Comparison of ENCODE assay signal across 18 mouse cellular contexts in the genomic region with DNA sequence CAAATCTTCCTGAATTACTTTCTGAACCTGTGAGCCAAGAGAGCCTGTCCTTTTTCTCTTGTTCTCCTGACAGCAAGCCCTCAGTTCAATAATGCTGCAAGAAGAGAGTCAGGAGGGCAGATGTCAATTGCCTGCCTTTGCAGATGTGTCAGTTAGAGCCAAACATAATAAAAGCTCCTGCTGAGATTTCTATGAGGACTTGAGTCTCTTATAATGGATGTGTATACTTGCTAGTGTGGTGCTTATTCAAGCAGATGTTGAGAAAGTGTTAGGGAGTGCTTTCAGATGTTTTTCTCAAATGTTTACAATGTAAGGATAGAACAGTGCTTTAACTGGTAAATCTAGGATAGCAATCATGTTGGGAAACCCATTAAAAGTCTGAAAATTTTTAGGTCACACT.
DNase-seq lines count a peak whose midpoint lies in the region; ATAC-seq and TF ChIP-seq lines count a peak whose summit lies in the region.
"Had no signal": no experiment of that assay in that cellular context is flagged by ENCODE, and none has a peak within 500 bp of the region (broad histone marks: within the 10 kb centered on the region; RNA-seq: fewer than 3 reads in every experiment).

No protein-coding gene starts in this region.

- H3K9ac ChIP-seq in forebrain, embryonic 14.5 days (ENCODE audit: low read length) = no peak overlapping the region
- H3K9ac ChIP-seq in forebrain, embryonic 16.5 days (replicated peaks; ENCODE audit: low read depth, low read length) = no peak overlapping the region
- H3K9ac ChIP-seq in lung, embryonic 14.5 days = no peak overlapping the region
- no peak overlapping the region for H3K9ac ChIP-seq in midbrain, postnatal 0 days (replicated peaks; ENCODE audit: low read length, poor library complexity, severe bottlenecking)
- no peak overlapping the region for H3K9ac ChIP-seq in midbrain, embryonic 16.5 days (ENCODE audit: low read depth, low read length)
- H3K9ac ChIP-seq: embryonic facial prominence, embryonic 12.5 days; forebrain, postnatal 0 days; heart, embryonic 13.5 days; hindbrain, embryonic 12.5 days had no signal

- no peak overlapping the region for H3K4me3 ChIP-seq in forebrain, embryonic 14.5 days (ENCODE audit: low read depth, low read length)
- no peak overlapping the region for H3K4me3 ChIP-seq in forebrain, embryonic 16.5 days (replicated peaks; ENCODE audit: low read length)
- H3K4me3 ChIP-seq in lung, embryonic 14.5 days (ENCODE audit: low read depth, low read length) = no peak overlapping the region
- no peak overlapping the region for H3K4me3 ChIP-seq in midbrain, postnatal 0 days (ENCODE audit: low read depth, low read length)
- H3K4me3 ChIP-seq in midbrain, embryonic 16.5 days (ENCODE audit: low read depth, low read length) = no peak overlapping the region
- H3K4me3 ChIP-seq: embryonic facial prominence, embryonic 12.5 days; heart, embryonic 13.5 days; hindbrain, embryonic 12.5 days had no signal

- no peak for TF ChIP-seq CTCF in lung, embryonic 14.5 days (IDR thresholded peaks at IDR 0.05; ENCODE audit: low read depth)
- no peak for TF ChIP-seq CTCF in midbrain, postnatal 0 days (IDR thresholded peaks at IDR 0.05)

- peaks cover 3% of the 10 kb centered on the region; the same call in 1 of the 2 replicates for H3K9me3 ChIP-seq in forebrain, embryonic 14.5 days (replicated peaks; ENCODE audit: control insufficient read depth, low read length)
- H3K9me3 ChIP-seq in forebrain, embryonic 16.5 days (ENCODE audit: control insufficient read depth, low read length) = peaks cover 2% of the 10 kb centered on the region; the same call in 1 of the 2 replicates
- H3K9me3 ChIP-seq in lung, embryonic 14.5 days (ENCODE audit: low read depth, low read length) = peaks cover 7% of the 10 kb centered on the region; the same call in 1 of the 2 replicates
- H3K9me3 ChIP-seq in midbrain, postnatal 0 days (ENCODE audit: low read length) = 0 out of 2 replicates have a peak, but pooled peaks cover 4% of the 10 kb centered on the region
- H3K9me3 ChIP-seq in midbrain, embryonic 16.5 days (replicated peaks; ENCODE audit: control insufficient read depth, low read length, poor library complexity, severe bottlenecking) = peaks cover 4% of the 10 kb centered on the region; the same call in 1 of the 2 replicates

- no peak overlapping the region for H3K4me2 ChIP-seq in forebrain, embryonic 14.5 days (ENCODE audit: low read length)
- H3K4me2 ChIP-seq in forebrain, embryonic 16.5 days (ENCODE audit: low read length) = no peak overlapping the region
- no peak overlapping the region for H3K4me2 ChIP-seq in lung, embryonic 14.5 days
- no peak overlapping the region for H3K4me2 ChIP-seq in midbrain, postnatal 0 days (ENCODE audit: low read depth, low read length, poor library complexity, severe bottlenecking)
- H3K4me2 ChIP-seq in midbrain, embryonic 16.5 days (ENCODE audit: low read length) = no peak overlapping the region
- H3K4me2 ChIP-seq: embryonic facial prominence, embryonic 12.5 days; heart, embryonic 13.5 days; hindbrain, embryonic 12.5 days had no signal

- no peaks in the 10 kb centered on the region for H3K27me3 ChIP-seq in forebrain, embryonic 14.5 days (replicated peaks; ENCODE audit: control insufficient read depth, insufficient read depth, low read length)
- no peaks in the 10 kb centered on the region for H3K27me3 ChIP-seq in forebrain, embryonic 16.5 days (replicated peaks; ENCODE audit: control insufficient read depth, insufficient read depth, low read length)
- H3K27me3 ChIP-seq in lung, embryonic 14.5 days (ENCODE audit: insufficient read depth, low read length) = no peaks in the 10 kb centered on the region
- no peaks in the 10 kb centered on the region for H3K27me3 ChIP-seq in midbrain, postnatal 0 days (ENCODE audit: insufficient read depth, low read length)
- H3K27me3 ChIP-seq in midbrain, embryonic 16.5 days (ENCODE audit: control insufficient read depth, insufficient read depth, low read depth, low read length) = no peaks in the 10 kb centered on the region
- H3K27me3 ChIP-seq: embryonic facial prominence, embryonic 12.5 days; heart, embryonic 13.5 days; hindbrain, embryonic 12.5 days had no signal

- no peaks in the 10 kb centered on the region for H3K4me1 ChIP-seq in forebrain, embryonic 14.5 days (ENCODE audit: control insufficient read depth, insufficient read depth, low read length)
- no peaks in the 10 kb centered on the region for H3K4me1 ChIP-seq in forebrain, embryonic 16.5 days (replicated peaks; ENCODE audit: control insufficient read depth, insufficient read depth, low read length)
- H3K4me1 ChIP-seq in lung, embryonic 14.5 days (ENCODE audit: insufficient read depth) = no peaks in the 10 kb centered on the region
- no peaks in the 10 kb centered on the region for H3K4me1 ChIP-seq in midbrain, postnatal 0 days (ENCODE audit: insufficient read depth, low read length)
- no peaks in the 10 kb centered on the region for H3K4me1 ChIP-seq in midbrain, embryonic 16.5 days (ENCODE audit: control insufficient read depth, insufficient read depth, low read length)
- H3K4me1 ChIP-seq: embryonic facial prominence, embryonic 12.5 days; heart, embryonic 13.5 days; hindbrain, embryonic 12.5 days had no signal

- no peaks in the 10 kb centered on the region for H3K36me3 ChIP-seq in forebrain, embryonic 14.5 days (ENCODE audit: control insufficient read depth, insufficient read depth, low read length)
- no peaks in the 10 kb centered on the region for H3K36me3 ChIP-seq in forebrain, embryonic 16.5 days (ENCODE audit: control insufficient read depth, insufficient read depth)
- no peaks in the 10 kb centered on the region for H3K36me3 ChIP-seq in lung, embryonic 14.5 days (ENCODE audit: insufficient read depth)
- no peaks in the 10 kb centered on the region for H3K36me3 ChIP-seq in midbrain, postnatal 0 days (ENCODE audit: insufficient read depth, low read length)
- H3K36me3 ChIP-seq in midbrain, embryonic 16.5 days (ENCODE audit: control insufficient read depth, insufficient read depth, low read length) = no peaks in the 10 kb centered on the region
- H3K36me3 ChIP-seq: embryonic facial prominence, embryonic 12.5 days; heart, embryonic 13.5 days; hindbrain, embryonic 12.5 days had no signal

- no peak overlapping the region for H3K27ac ChIP-seq in forebrain, embryonic 14.5 days (ENCODE audit: low read depth, low read length)
- H3K27ac ChIP-seq in forebrain, embryonic 16.5 days (ENCODE audit: low read length) = no peak overlapping the region
- H3K27ac ChIP-seq in lung, embryonic 14.5 days (ENCODE audit: low read depth) = no peak overlapping the region
- no peak overlapping the region for H3K27ac ChIP-seq in midbrain, postnatal 0 days (ENCODE audit: low read depth, low read length)
- no peak overlapping the region for H3K27ac ChIP-seq in midbrain, embryonic 16.5 days (ENCODE audit: low read length)
- H3K27ac ChIP-seq: embryonic facial prominence, embryonic 12.5 days; heart, embryonic 13.5 days; hindbrain, embryonic 12.5 days had no signal

- no peak for ATAC-seq in forebrain, embryonic 14.5 days
- no peak for ATAC-seq in forebrain, embryonic 16.5 days
- peak; percentile 75; the same call in 1 of the 2 replicates for ATAC-seq in lung, embryonic 14.5 days (ENCODE audit: insufficient read depth)
- no peak for ATAC-seq in midbrain, postnatal 0 days (ENCODE audit: low FRiP score)
- no peak for ATAC-seq in midbrain, embryonic 16.5 days
- ATAC-seq in megakaryocyte progenitor cell, adult 5-6 weeks (replicated peaks; ENCODE audit: poor library complexity) = no peak
- ATAC-seq: forebrain, postnatal 0 days; hindbrain, embryonic 16.5 days had no signal

- peak; percentile 7 for DNase-seq in forebrain, embryonic 14.5 days (ENCODE audit: low spot score)
- peak; percentile 80 for DNase-seq in lung, embryonic 14.5 days
- no peak for DNase-seq in lung, adult 18-20 months
- DNase-seq in midbrain, postnatal 0 days (ENCODE audit: low spot score) = peak; percentile 2
- DNase-seq in mesoderm, embryonic 11.5 days (ENCODE audit: low read depth, low spot score) = peak; percentile 8
- DNase-seq: adrenal gland, postnatal 10 days; cerebellum, adult 2 months; cerebellum, postnatal 10 days; forebrain, postnatal 0 days; gastrocnemius, postnatal 25 days; heart, postnatal 36 days had no signal

Comparison
In these comparisons a context has a peak if more than half of its experiments do, and no peak if none do; other contexts are left out.
1. DNase-seq: peak in forebrain, embryonic 14.5 days (single experiment), lung, embryonic 14.5 days (single experiment), midbrain, postnatal 0 days (single experiment) and mesoderm, embryonic 11.5 days (single experiment); none in lung, adult 18-20 months (0 of 2).